ENCODE assay signal across 10 mouse cellular contexts in the genomic region with DNA sequence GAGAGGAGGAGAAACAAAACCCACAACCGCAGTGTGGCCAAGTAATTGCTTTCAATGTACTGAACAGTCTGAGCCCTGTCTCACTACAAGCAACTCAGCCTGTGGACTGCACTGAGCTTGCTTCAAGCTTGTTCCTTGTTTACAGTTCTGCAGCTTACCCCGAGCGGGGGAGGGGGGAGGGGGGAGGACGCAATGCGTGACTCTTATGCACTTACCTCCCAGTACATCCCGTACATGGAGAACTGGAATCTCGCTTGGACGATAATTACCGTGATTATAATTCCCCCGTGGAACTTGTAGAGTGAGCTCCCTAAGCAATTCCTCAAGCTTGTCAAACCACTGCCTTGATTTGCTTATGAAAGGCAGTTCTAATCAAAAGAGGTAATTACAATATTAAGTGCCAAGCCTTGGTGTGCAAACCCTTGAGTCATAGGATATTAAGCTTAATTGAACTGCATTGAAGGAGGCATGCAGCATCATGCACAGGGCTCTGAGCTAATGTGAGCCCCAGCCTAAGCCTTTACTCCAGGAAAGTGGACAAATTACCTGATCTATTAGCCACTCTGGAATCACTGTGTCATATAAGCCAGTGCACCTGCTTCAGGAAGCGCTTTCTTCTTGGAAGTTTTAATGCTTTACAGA.
DNase-seq lines count a peak whose midpoint lies in the region; ATAC-seq lines count a peak whose summit lies in the region.
"Had no signal": no experiment of that assay in that cellular context is flagged by ENCODE, and none has a peak within 500 bp of the region (broad histone marks: within the 10 kb centered on the region; RNA-seq: fewer than 3 reads in every experiment).

No protein-coding gene starts in this region.

- H3K4me3 ChIP-seq in neural tube, embryonic 11.5 days (ENCODE audit: low read depth, low read length) = no peak overlapping the region
- H3K4me3 ChIP-seq in hindbrain, embryonic 10.5 days = no peak overlapping the region
- no peak overlapping the region for H3K4me3 ChIP-seq in limb, embryonic 15.5 days
- no peak overlapping the region for H3K4me3 ChIP-seq in stomach, embryonic 16.5 days (replicated peaks; ENCODE audit: low read length)
- no peak overlapping the region for H3K4me3 ChIP-seq in heart, embryonic 12.5 days

- peak; percentile 34 for DNase-seq in neural tube, embryonic 11.5 days (ENCODE audit: low spot score)
- no peak for DNase-seq in neural tube, embryonic 10.5 days (ENCODE audit: extremely low spot score, low spot score)
- peak; percentile 7 for DNase-seq in hindbrain, embryonic 10.5 days (ENCODE audit: low spot score)
- no peak for DNase-seq in adrenal gland, postnatal 4 days (ENCODE audit: low spot score in 2 of 2)
- DNase-seq: lung, embryonic 14.5 days had no signal

- no peaks in the 10 kb centered on the region for H3K9me3 ChIP-seq in neural tube, embryonic 11.5 days (ENCODE audit: control insufficient read depth, low read length)
- H3K9me3 ChIP-seq in hindbrain, embryonic 10.5 days = no peaks in the 10 kb centered on the region
- H3K9me3 ChIP-seq in limb, embryonic 15.5 days = no peaks in the 10 kb centered on the region
- H3K9me3 ChIP-seq in stomach, embryonic 16.5 days (replicated peaks; ENCODE audit: control insufficient read depth, low read length) = no peaks in the 10 kb centered on the region
- no peaks in the 10 kb centered on the region; the same call in 1 of the 2 replicates for H3K9me3 ChIP-seq in heart, embryonic 12.5 days (replicated peaks)

- no peaks in the 10 kb centered on the region for H3K27me3 ChIP-seq in neural tube, embryonic 11.5 days (ENCODE audit: control insufficient read depth, insufficient read depth, low read length)
- H3K27me3 ChIP-seq in hindbrain, embryonic 10.5 days (ENCODE audit: insufficient read depth, poor library complexity, severe bottlenecking) = no peaks in the 10 kb centered on the region
- H3K27me3 ChIP-seq in limb, embryonic 15.5 days = no peaks in the 10 kb centered on the region
- no peaks in the 10 kb centered on the region for H3K27me3 ChIP-seq in stomach, embryonic 16.5 days (ENCODE audit: control insufficient read depth, insufficient read depth, low read length)
- H3K27me3 ChIP-seq in heart, embryonic 12.5 days (replicated peaks) = peaks cover 6% of the 10 kb centered on the region; the same call in 1 of the 2 replicates
- H3K27me3 ChIP-seq: Patski had no signal

- WGBS in neural tube, embryonic 11.5 days = 58% methylated on average over 11 of the region's 11 CpGs
- 61% methylated on average over 11 of the region's 11 CpGs for WGBS in hindbrain, embryonic 10.5 days
- 48% methylated on average over 11 of the region's 11 CpGs for WGBS in limb, embryonic 15.5 days
- WGBS in stomach, embryonic 16.5 days = 40% methylated on average over 11 of the region's 11 CpGs
- WGBS in heart, embryonic 12.5 days = 66% methylated on average over 11 of the region's 11 CpGs

- H3K9ac ChIP-seq in neural tube, embryonic 11.5 days (ENCODE audit: low read length) = no peak overlapping the region
- H3K9ac ChIP-seq in limb, embryonic 15.5 days = no peak overlapping the region
- H3K9ac ChIP-seq in stomach, embryonic 16.5 days (ENCODE audit: low read length) = no peak overlapping the region
- no peak overlapping the region for H3K9ac ChIP-seq in heart, embryonic 12.5 days
- H3K9ac ChIP-seq: lung, embryonic 14.5 days had no signal

- H3K36me3 ChIP-seq in neural tube, embryonic 11.5 days (ENCODE audit: control insufficient read depth, insufficient read depth, low read length) = no peaks in the 10 kb centered on the region
- no peaks in the 10 kb centered on the region for H3K36me3 ChIP-seq in hindbrain, embryonic 10.5 days
- no peaks in the 10 kb centered on the region for H3K36me3 ChIP-seq in limb, embryonic 15.5 days
- H3K36me3 ChIP-seq in stomach, embryonic 16.5 days (ENCODE audit: control insufficient read depth, insufficient read depth, low read length) = no peaks in the 10 kb centered on the region
- H3K36me3 ChIP-seq in heart, embryonic 12.5 days = no peaks in the 10 kb centered on the region

- H3K27ac ChIP-seq in neural tube, embryonic 11.5 days (ENCODE audit: low read depth, low read length) = no peak overlapping the region
- no peak overlapping the region for H3K27ac ChIP-seq in hindbrain, embryonic 10.5 days
- H3K27ac ChIP-seq in limb, embryonic 15.5 days = peak overlapping the region; percentile 71
- peak overlapping the region; percentile 74 for H3K27ac ChIP-seq in stomach, embryonic 16.5 days (ENCODE audit: low read length)
- no peak overlapping the region for H3K27ac ChIP-seq in heart, embryonic 12.5 days (ENCODE audit: poor library complexity, severe bottlenecking)

- H3K4me2 ChIP-seq in neural tube, embryonic 11.5 days (ENCODE audit: low read depth) = no peak overlapping the region
- peak overlapping the region; percentile 4 for H3K4me2 ChIP-seq in limb, embryonic 15.5 days
- 0 out of 2 replicates have a peak overlapping the region, but pooled peaks have one; percentile 7 for H3K4me2 ChIP-seq in stomach, embryonic 16.5 days (ENCODE audit: low read depth, low read length)
- H3K4me2 ChIP-seq in heart, embryonic 12.5 days = no peak overlapping the region
- H3K4me2 ChIP-seq: lung, embryonic 14.5 days had no signal

- no peaks in the 10 kb centered on the region for H3K4me1 ChIP-seq in neural tube, embryonic 11.5 days (ENCODE audit: control insufficient read depth, insufficient read depth, low read length)
- H3K4me1 ChIP-seq in hindbrain, embryonic 10.5 days (replicated peaks) = peaks cover 8% of the 10 kb centered on the region; the same call in 1 of the 2 replicates
- H3K4me1 ChIP-seq in limb, embryonic 15.5 days = peaks cover 12% of the 10 kb centered on the region; the same call in 1 of the 2 replicates
- H3K4me1 ChIP-seq in stomach, embryonic 16.5 days (ENCODE audit: control insufficient read depth, insufficient read depth, low read length) = peaks cover 7% of the 10 kb centered on the region; the same call in 1 of the 2 replicates
- H3K4me1 ChIP-seq in heart, embryonic 12.5 days (replicated peaks) = no peaks in the 10 kb centered on the region

- ATAC-seq in neural tube, embryonic 11.5 days (ENCODE audit: insufficient read depth, low FRiP score, low TSS enrichment) = no peak
- no peak for ATAC-seq in limb, embryonic 15.5 days (ENCODE audit: insufficient number of reproducible peaks, low FRiP score, low TSS enrichment, low read depth)
- ATAC-seq in stomach, embryonic 16.5 days (ENCODE audit: insufficient read depth, low FRiP score) = peak; percentile 80
- no peak for ATAC-seq in heart, embryonic 12.5 days (ENCODE audit: insufficient number of reproducible peaks, low FRiP score)
- ATAC-seq in megakaryocyte, adult 5-6 weeks (ENCODE audit: poor library complexity, severe bottlenecking) = no peak
- ATAC-seq: Patski had no signal

Comparison
In these comparisons a context has a peak if more than half of its experiments do, and no peak if none do; other contexts are left out.
1. DNase-seq: peak in neural tube, embryonic 11.5 days (single experiment) and hindbrain, embryonic 10.5 days (single experiment); none in neural tube, embryonic 10.5 days (single experiment) and adrenal gland, postnatal 4 days (0 of 2).
2. H3K27ac ChIP-seq: peak in limb, embryonic 15.5 days (single experiment) and stomach, embryonic 16.5 days (single experiment); none in neural tube, embryonic 11.5 days (single experiment), hindbrain, embryonic 10.5 days (single experiment) and heart, embryonic 12.5 days (single experiment).
3. H3K4me2 ChIP-seq: peak in limb, embryonic 15.5 days (single experiment) and stomach, embryonic 16.5 days (single experiment); none in neural tube, embryonic 11.5 days (single experiment) and heart, embryonic 12.5 days (single experiment).